Mouse (Mus musculus) cerebellum, adult 2 months (tissue): ENCODE data around the gene Gm5617. TPM values are rescaled to one million over a fixed set of nuclear protein-coding genes. Genes with fewer than 3 reads are reported as not detected.

Source experiments
- DNase-seq, 2 experiments: peaks; one replicate each; pipeline ENCODE4 v3.0.0; 2021
- H3K27ac ChIP-seq: fragments of 200-500 bp; 2 replicates; pipeline ENCODE4 v1.5.1; 2012; ENCODE audit warnings: low read length, control low read depth, inconsistent platforms; ENCODE audit not compliant: insufficient read depth
- H3K27me3 ChIP-seq: fragments of 200-500 bp; 2 replicates; pipeline ENCODE4 v1.6.1; 2012; ENCODE audit warnings: inconsistent platforms, mild to moderate bottlenecking, low read length, moderate library complexity; ENCODE audit not compliant: control insufficient read depth, insufficient read depth
- H3K4me1 ChIP-seq: fragments of 200-500 bp; 2 replicates; pipeline ENCODE4 v1.6.1; 2011; ENCODE audit warnings: low read length; ENCODE audit not compliant: control insufficient read depth, insufficient read depth
- H3K4me3 ChIP-seq: fragments of 200-500 bp; replicated peaks from 2 replicates; pipeline ENCODE3; 2011; ENCODE audit warnings: mild to moderate bottlenecking, low read depth, low read length, control low read depth; ENCODE audit not compliant: insufficient read depth
- CTCF ChIP-seq: fragments of 200-500 bp; IDR thresholded peaks from 2 replicates; pipeline ENCODE4 v1.5.1; 2011; ENCODE audit warnings: low read depth, mild to moderate bottlenecking, control low read depth, low read length, moderate library complexity, borderline replicate concordance; ENCODE audit not compliant: insufficient read depth
- POLR2A ChIP-seq: fragments of 200-500 bp; IDR thresholded peaks from 2 replicates; pipeline ENCODE4 v1.6.1; 2011; ENCODE audit warnings: low read length, control low read depth, borderline replicate concordance; ENCODE audit not compliant: insufficient read depth
- WGBS: fragments of 180-500 bp; shearing (Covaris S2); methylation state at CpG from one replicate; pipeline ENCODE4 v1.1.7; 2018; 5-methylcytosine and 5-hydroxymethylcytosine counted together
- polyA plus RNA-seq: library from polyadenylated mRNA; depleted of rRNA; stranded (reverse); fragments of >200 nt; gene quantifications from 2 replicates; pipeline ENCODE4 v1.2.3, GENCODE M21; 2012

The Gm5617 gene
- polyA plus RNA-seq, 1 experiment, result 16.1 TPM

DNA sequence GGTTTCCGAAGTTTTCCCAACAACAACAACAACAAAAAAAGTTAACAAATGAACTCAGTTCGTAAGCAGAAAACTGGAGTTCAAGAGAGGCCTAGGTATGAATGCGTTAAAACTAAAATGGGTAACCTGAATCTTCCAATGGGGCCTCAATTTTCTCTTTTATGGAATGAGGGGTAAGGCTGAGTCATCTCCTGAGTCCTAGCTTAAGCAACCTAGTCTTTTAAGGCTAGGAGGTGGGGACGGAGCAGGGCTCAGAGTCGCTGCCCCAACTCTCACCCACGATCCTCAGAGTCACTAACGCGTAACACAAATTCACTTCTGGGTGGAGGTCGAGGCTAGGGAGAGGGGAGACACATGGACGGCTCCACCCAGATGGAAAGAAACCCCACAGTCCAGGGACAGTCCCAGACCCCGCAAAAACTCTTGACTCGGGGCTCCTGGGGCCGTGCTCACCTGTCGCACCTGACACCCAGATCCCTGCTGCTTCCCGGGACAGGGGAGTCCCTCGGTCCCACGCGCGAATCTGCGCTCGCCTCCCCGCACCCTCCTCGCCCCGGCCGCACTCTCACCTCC, 15.3 kb upstream of the Gm5617 start:
- H3K27ac ChIP-seq, result peak overlapping the region; percentile 10; the same call in 1 of the 2 replicates
- TF ChIP-seq CTCF (no peak), POLR2A (no peak)
- WGBS, result 7% methylated on average over 25 of the region's 25 CpGs
- H3K4me1 ChIP-seq, result no peaks in the 10 kb centered on the region; the same call in 1 of the 2 replicates
- no peaks in the 10 kb centered on the region for H3K27me3 ChIP-seq
- peak overlapping the region; percentile 65 for H3K4me3 ChIP-seq
- DNase-seq, result no peak

DNA sequence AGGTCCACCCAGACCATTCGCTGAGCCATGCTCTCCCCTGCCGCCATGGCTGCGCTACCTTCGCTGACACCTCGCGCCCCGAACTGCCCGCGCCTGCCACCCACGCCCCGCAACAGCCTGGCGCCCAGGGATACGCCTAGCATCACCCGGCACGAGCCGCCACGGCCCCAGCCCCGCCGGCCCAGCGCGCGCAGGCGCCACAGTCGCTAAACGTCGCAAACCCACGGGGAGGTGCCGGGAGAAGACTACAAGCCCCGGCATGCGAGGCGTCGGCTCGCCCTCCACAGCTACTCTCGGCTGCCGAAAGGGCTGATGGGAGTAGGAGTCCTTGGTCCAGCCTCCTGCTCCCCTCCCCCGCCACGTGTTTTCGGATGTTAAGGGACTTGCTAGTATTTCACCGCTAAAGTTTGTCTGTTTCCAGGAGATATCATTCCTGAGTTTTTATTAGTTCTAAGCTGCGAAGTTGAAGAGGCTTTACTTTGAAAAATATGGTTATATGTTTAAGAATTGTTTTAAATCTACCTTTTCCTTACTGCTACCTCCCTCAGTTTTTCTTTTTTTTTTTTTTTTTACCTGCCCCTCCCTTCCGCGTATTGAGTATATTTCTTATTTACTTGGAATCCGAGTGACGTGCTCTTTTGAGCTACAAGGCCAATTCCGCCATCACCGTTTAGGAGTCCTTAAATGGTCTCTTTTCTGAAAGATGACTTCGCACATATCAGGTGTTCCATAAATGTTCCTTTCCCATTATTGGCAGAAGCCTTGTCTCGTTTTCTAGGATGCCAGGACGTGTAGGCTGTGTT, 14.6 kb upstream of the Gm5617 start, which contains the start of gene Rexo2:
Gene Rexo2, minus strand, starts transcription at position 213 of the 803 bp plus-strand sequence.
- peak within 1 kb of the TSS; percentile 10; the same call in 1 of the 2 replicates for H3K27ac ChIP-seq
- H3K27me3 ChIP-seq, result no peaks in the 10 kb centered on the region
- peak within 1 kb of the TSS; percentile 65 for H3K4me3 ChIP-seq
- TF ChIP-seq POLR2A (peak; percentile 63; the same call in 1 of the 2 replicates), CTCF (no peak)
- WGBS, result 1% methylated on average over 49 of the region's 49 CpGs
- DNase-seq, result peak; percentile 96
- no peaks in the 10 kb centered on the region; the same call in 1 of the 2 replicates for H3K4me1 ChIP-seq

DNA sequence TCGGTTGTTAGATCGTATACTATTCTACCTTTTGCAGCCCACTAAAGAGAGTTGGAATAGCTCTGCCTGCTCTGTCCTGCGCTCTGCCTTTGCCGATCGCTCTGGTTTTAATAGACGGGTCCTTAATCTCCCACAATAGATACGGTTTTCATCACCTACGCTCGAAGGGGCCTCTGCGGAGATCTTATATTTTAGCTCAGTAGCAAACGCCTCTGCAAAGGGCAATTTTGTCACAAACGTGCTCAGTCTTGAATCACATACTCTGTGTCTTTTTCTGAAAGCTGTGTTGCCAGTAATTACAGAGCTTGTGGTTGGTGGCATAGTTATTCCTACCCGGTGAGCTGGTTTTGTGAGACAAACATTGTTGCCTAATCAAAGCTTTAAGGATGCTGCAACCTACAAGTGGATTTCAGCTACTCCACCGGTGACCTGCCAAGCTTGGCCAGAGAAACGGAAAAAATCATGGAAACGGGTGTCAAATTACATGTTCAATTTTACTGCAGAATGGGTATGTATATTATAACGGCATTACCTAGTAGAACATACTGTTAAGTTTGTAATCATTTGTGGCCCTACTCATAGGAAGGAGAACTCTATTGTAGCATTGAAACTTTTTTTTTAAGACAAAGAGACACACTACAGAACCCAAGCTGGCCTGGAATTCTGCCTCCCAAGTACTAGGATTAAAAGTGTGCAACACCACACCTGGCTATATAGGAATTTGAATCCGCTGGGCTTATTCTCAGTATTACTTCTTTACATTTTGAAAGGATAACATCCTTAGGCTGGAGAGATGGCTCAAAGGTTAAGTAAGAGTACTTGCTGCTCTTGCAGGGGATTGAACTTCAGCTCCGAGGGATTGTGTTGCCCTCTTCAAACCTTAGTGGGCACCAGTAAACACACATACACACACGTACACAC, 13.8 kb upstream of the Gm5617 start:
- TF ChIP-seq CTCF, result no peak
- TF ChIP-seq POLR2A, result no peak
- WGBS, result 33% methylated on average over 20 of the region's 20 CpGs
- peak in 1 of 2 experiments; percentile 19 for DNase-seq
- Histone ChIP-seq H3K4me1 (no peaks in the 10 kb centered on the region; the same call in 1 of the 2 replicates), H3K27me3 (no peaks in the 10 kb centered on the region), H3K27ac (no peak overlapping the region), H3K4me3 (peak overlapping the region; percentile 55)

DNA sequence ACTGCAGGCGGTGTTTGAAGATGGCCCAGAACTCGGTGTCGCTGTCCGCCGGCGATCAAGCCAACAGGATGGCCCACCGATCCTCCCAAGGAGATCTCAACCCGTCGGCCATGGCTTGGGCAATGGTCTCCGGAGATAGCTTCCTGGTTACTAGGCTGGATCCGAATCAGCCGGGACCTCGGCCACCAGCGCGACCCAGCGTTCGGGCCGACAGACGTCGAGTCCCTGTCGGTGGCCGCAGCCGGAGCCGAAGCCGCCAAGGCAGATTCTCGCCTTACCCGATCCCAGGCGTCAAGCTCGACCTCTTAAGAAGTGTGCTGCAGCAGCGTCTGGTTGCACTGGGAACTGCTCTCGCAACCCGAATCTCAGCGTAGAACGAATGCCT, 298 bp downstream of the Gm5617 start:
- Histone ChIP-seq H3K27ac (peak overlapping the region; percentile 86), H3K4me1 (no peaks in the 10 kb centered on the region), H3K4me3 (peak overlapping the region; percentile 73), H3K27me3 (no peaks in the 10 kb centered on the region)
- WGBS, result 2% methylated on average over 34 of the region's 34 CpGs
- no peak for DNase-seq
- TF ChIP-seq POLR2A (no peak), CTCF (no peak)

DNA sequence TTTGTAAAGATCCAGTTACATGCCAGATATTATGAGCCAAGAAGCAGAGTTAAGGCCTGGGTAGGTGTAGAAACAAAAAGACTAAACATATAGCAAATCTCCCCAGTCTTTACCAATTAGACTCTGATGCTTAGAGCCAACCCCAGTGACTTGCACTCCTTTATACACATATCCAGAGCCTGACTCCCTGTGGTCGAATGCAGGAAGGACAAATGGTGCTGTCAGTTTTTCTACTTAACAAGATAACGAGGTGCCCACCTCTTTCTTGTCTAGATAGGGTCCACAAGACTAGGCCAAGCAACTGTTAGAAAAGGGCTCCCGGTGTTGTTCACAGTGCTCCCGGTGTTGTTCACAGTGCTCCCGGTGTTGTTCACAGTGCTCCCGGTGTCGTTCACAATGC, 6.0 kb downstream of the Gm5617 start:
- no peak overlapping the region for H3K27ac ChIP-seq
- DNase-seq, result no peak
- no peak overlapping the region for H3K4me3 ChIP-seq
- H3K27me3 ChIP-seq, result no peaks in the 10 kb centered on the region; the same call in 1 of the 2 replicates
- TF ChIP-seq POLR2A, result no peak
- no peak for TF ChIP-seq CTCF
- H3K4me1 ChIP-seq, result no peaks in the 10 kb centered on the region
- 80% methylated on average over 7 of the region's 7 CpGs for WGBS

DNA sequence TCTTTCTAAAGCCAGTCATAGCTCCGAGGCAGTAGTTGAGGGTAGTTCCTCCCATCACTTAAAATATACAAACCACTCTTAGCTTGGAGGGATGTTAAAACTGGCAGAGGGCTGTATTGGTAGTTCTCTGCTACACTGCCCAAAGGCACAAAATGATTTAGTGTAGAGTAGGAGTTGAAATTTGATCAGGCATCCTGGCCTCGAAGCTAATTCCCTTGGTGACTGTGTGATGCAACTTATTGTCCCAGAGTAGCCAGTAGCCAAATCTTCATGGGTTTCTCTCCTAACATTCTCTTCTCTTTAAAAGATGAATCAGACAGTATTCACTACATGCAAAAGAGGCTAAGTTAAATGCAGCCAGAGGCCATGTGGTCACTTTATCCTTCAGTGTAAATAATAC, 7.8 kb downstream of the Gm5617 start:
- 66% methylated on average over 2 of the region's 2 CpGs for WGBS
- DNase-seq, result no peak
- Histone ChIP-seq H3K4me3 (no peak overlapping the region), H3K27ac (no peak overlapping the region), H3K4me1 (no peaks in the 10 kb centered on the region), H3K27me3 (no peaks in the 10 kb centered on the region; the same call in 1 of the 2 replicates)
- TF ChIP-seq CTCF (no peak), POLR2A (no peak)

DNA sequence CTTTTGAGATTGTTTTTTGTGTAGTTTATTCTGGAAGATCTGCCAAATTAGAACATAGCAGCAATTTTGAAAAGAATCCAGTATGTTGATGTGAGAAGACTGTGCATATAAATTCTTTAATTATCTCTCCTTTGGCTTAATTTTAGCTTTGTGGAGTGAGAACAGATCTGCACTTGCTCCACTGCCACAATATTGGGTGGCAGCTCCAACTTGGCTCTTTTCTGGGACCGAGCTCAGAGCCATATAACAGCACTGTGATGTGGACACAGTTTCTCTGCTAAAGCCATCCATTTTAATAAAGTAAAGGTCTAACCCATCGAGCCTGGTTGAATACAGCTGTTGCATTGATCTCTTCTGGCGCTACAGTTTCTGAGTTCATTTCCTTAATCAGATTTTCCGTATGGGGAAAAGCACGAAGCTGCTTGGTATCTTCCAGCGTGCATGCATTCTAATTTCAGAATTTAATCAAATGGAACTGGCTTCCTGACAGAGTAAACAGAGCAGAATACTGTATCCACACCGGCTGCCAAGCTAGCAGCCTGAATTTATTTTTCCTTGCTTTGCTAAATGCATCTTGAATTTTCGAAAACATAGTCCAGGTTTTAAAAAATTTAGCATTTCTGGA, 9.6 kb downstream of the Gm5617 start:
- WGBS, result 27% methylated on average over 8 of the region's 8 CpGs
- DNase-seq, result no peak
- no peak overlapping the region for H3K4me3 ChIP-seq
- H3K27me3 ChIP-seq, result no peaks in the 10 kb centered on the region; the same call in 1 of the 2 replicates
- H3K4me1 ChIP-seq, result no peaks in the 10 kb centered on the region
- TF ChIP-seq CTCF (no peak), POLR2A (no peak)
- H3K27ac ChIP-seq, result no peak overlapping the region
